Mouse (Mus musculus): ENCODE results near the gene Rtn2. TPM values are rescaled to one million over a fixed set of nuclear protein-coding genes. Genes with fewer than 3 reads are reported as not detected.
A peak's percentile ranks its signal among the peaks of the same experiment; 100 is the strongest.

The Rtn2 gene
- polyA plus RNA-seq, 1 experiment from 2014 or later, result 7.4 TPM

DNA sequence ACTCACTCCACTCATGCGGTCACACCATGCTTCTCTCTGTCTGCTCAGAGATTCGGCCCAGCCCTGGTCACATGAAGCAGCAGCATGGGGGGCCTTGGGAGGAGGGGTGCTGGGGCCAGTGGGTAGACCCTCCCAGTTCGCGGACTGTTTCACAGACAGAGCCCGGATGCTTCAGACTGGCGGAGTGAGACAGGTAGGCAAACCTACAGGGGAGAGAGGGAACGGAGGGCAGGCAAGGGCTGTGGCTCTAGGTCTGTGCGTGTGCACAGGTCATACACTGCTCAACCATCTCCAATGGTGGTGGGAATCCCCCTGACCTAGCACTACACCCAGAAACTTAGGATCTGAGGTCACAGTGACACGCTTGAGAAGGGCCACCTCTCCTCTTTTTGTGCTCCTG lies 37.0 kb downstream of the Rtn2 start:
- DNase-seq (ENCODE audit: low spot score) (no peak), ATAC-seq (replicated peaks; ENCODE audit: low FRiP score, low read depth) (peak; percentile 60)
- TF ChIP-seq CTCF (IDR thresholded peaks at IDR 0.05; ENCODE audit: low read depth), result no peak
- H3K4me2 ChIP-seq (ENCODE audit: low read length), result peak overlapping the region; percentile 75
- H3K27ac ChIP-seq, result no peak overlapping the region
- H3K27me3 ChIP-seq (ENCODE audit: insufficient read depth, low read length), result 0 out of 2 replicates have a peak, but pooled peaks cover 4% of the 10 kb centered on the region
- WGBS, result 15% methylated on average over 9 of the region's 9 CpGs
- peak overlapping the region; percentile 36 for H3K4me3 ChIP-seq (replicated peaks; ENCODE audit: low read depth, low read length)
- peak overlapping the region; percentile 41; the same call in 1 of the 2 replicates for H3K9ac ChIP-seq (ENCODE audit: low read depth, low read length)
- peaks cover 8% of the 10 kb centered on the region for H3K4me1 ChIP-seq (replicated peaks; ENCODE audit: insufficient read depth, low read length)
- no peaks in the 10 kb centered on the region for H3K36me3 ChIP-seq (ENCODE audit: insufficient read depth, low read length)
- H3K9me3 ChIP-seq (replicated peaks; ENCODE audit: low read length), result no peaks in the 10 kb centered on the region

- WGBS, result under 1% methylated on average over 41 of the region's 41 CpGs
- peak; percentile 95 for ATAC-seq (replicated peaks; ENCODE audit: low FRiP score, low read depth)
Observed at GRCm38 (mm10) chr7:19319906-19320305, 37.5 kb downstream of the Rtn2 start.

DNA sequence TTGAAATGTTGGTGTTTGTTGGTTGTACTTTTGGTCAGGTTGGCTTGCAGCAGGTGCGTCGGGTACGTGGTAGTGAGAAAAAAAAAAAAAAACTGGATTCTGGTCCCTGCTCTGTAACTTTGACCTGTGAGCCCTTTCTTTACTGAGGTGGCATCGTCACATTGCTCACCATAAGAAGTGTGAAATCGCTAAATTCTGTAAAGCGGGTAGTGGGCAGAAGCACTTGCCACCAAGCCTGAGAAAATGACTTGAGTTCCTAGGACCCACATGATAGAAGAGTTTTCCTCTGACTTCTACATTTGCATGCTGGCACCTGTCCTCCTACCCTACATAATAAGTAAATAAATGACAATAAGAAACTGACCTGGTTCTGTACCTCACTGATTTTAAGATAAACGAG lies 38.2 kb downstream of the Rtn2 start:
- H3K9ac ChIP-seq (ENCODE audit: low read depth, low read length), result peak overlapping the region; percentile 13; the same call in 1 of the 2 replicates

More at GRCm38 (mm10) chr7:19319906-19320305, 37.5 kb downstream of the Rtn2 start:
- H3K27me3 ChIP-seq (ENCODE audit: insufficient read depth, low read length), result 0 out of 2 replicates have a peak, but pooled peaks cover 4% of the 10 kb centered on the region
- peaks cover 8% of the 10 kb centered on the region for H3K4me1 ChIP-seq (replicated peaks; ENCODE audit: insufficient read depth, low read length)
- peak; percentile 98 for DNase-seq (ENCODE audit: low spot score)
- no peak for TF ChIP-seq CTCF (IDR thresholded peaks at IDR 0.05; ENCODE audit: low read depth)
- H3K36me3 ChIP-seq (ENCODE audit: insufficient read depth, low read length), result no peaks in the 10 kb centered on the region
- peak overlapping the region; percentile 36 for H3K4me3 ChIP-seq (replicated peaks; ENCODE audit: low read depth, low read length)
- peak overlapping the region; percentile 75 for H3K4me2 ChIP-seq (ENCODE audit: low read length)
- H3K27ac ChIP-seq, result no peak overlapping the region
- peak overlapping the region; percentile 41; the same call in 1 of the 2 replicates for H3K9ac ChIP-seq (ENCODE audit: low read depth, low read length)
- no peaks in the 10 kb centered on the region for H3K9me3 ChIP-seq (replicated peaks; ENCODE audit: low read length)

GRCm38 (mm10) chr7:19321464-19321863 lies 39.0 kb downstream of the Rtn2 start:
- DNase-seq (ENCODE audit: low spot score), result no peak
- no peak for ATAC-seq (replicated peaks; ENCODE audit: low FRiP score, low read depth)
- Histone ChIP-seq H3K9me3 (replicated peaks; ENCODE audit: low read length) (no peaks in the 10 kb centered on the region), H3K4me3 (replicated peaks; ENCODE audit: low read depth, low read length) (no peak overlapping the region), H3K36me3 (ENCODE audit: insufficient read depth, low read length) (no peaks in the 10 kb centered on the region), H3K4me1 (replicated peaks; ENCODE audit: insufficient read depth, low read length) (peaks cover 13% of the 10 kb centered on the region), H3K27ac (no peak overlapping the region), H3K27me3 (ENCODE audit: insufficient read depth, low read length) (0 out of 2 replicates have a peak, but pooled peaks cover 4% of the 10 kb centered on the region), H3K9ac (ENCODE audit: low read depth, low read length) (no peak overlapping the region), H3K4me2 (ENCODE audit: low read length) (no peak overlapping the region)
- TF ChIP-seq CTCF (IDR thresholded peaks at IDR 0.05; ENCODE audit: low read depth), result no peak
- WGBS, result 40% methylated on average over 5 of the region's 5 CpGs

More for the DNA sequence above, 38.2 kb downstream of the Rtn2 start:
- H3K36me3 ChIP-seq (ENCODE audit: insufficient read depth, low read length), result no peaks in the 10 kb centered on the region
- WGBS, result 33% methylated on average over 7 of the region's 7 CpGs
- H3K4me2 ChIP-seq (ENCODE audit: low read length), result peak overlapping the region; percentile 75; the same call in 1 of the 2 replicates
- H3K27me3 ChIP-seq (ENCODE audit: insufficient read depth, low read length), result 0 out of 2 replicates have a peak, but pooled peaks cover 4% of the 10 kb centered on the region
- ATAC-seq (replicated peaks; ENCODE audit: low FRiP score, low read depth) (no peak), DNase-seq (ENCODE audit: low spot score) (no peak)
- H3K4me1 ChIP-seq (replicated peaks; ENCODE audit: insufficient read depth, low read length), result peaks cover 8% of the 10 kb centered on the region
- TF ChIP-seq CTCF (IDR thresholded peaks at IDR 0.05; ENCODE audit: low read depth), result no peak
- no peak overlapping the region for H3K4me3 ChIP-seq (replicated peaks; ENCODE audit: low read depth, low read length)
- no peak overlapping the region for H3K27ac ChIP-seq
- no peaks in the 10 kb centered on the region for H3K9me3 ChIP-seq (replicated peaks; ENCODE audit: low read length)

- Histone ChIP-seq H3K4me2 (ENCODE audit: low read length) (no peak overlapping the region), H3K9ac (ENCODE audit: low read depth, low read length) (no peak overlapping the region), H3K9me3 (replicated peaks; ENCODE audit: low read length) (no peaks in the 10 kb centered on the region), H3K36me3 (ENCODE audit: insufficient read depth, low read length) (no peaks in the 10 kb centered on the region), H3K4me1 (replicated peaks; ENCODE audit: insufficient read depth, low read length) (peaks cover 13% of the 10 kb centered on the region), H3K4me3 (replicated peaks; ENCODE audit: low read depth, low read length) (no peak overlapping the region), H3K27ac (no peak overlapping the region), H3K27me3 (ENCODE audit: insufficient read depth, low read length) (0 out of 2 replicates have a peak, but pooled peaks cover 4% of the 10 kb centered on the region)
- TF ChIP-seq CTCF (IDR thresholded peaks at IDR 0.05; ENCODE audit: low read depth), result no peak
- no peak for DNase-seq (ENCODE audit: low spot score)
- 45% methylated on average over 9 of the region's 9 CpGs for WGBS
- ATAC-seq (replicated peaks; ENCODE audit: low FRiP score, low read depth), result no peak
Observed at GRCm38 (mm10) chr7:19322489-19322888, 40.1 kb downstream of the Rtn2 start.

GRCm38 (mm10) chr7:19324221-19324620 lies 41.8 kb downstream of the Rtn2 start:
- H3K36me3 ChIP-seq (ENCODE audit: insufficient read depth, low read length), result no peaks in the 10 kb centered on the region
- H3K27ac ChIP-seq, result no peak overlapping the region
- TF ChIP-seq CTCF (IDR thresholded peaks at IDR 0.05; ENCODE audit: low read depth), result no peak
- no peaks in the 10 kb centered on the region for H3K9me3 ChIP-seq (replicated peaks; ENCODE audit: low read length)
- DNase-seq (ENCODE audit: low spot score), result no peak
- 89% methylated on average over 11 of the region's 11 CpGs for WGBS
- no peak overlapping the region for H3K4me3 ChIP-seq (replicated peaks; ENCODE audit: low read depth, low read length)
- H3K4me1 ChIP-seq (replicated peaks; ENCODE audit: insufficient read depth, low read length), result peaks cover 13% of the 10 kb centered on the region
- no peak overlapping the region for H3K4me2 ChIP-seq (ENCODE audit: low read length)
- no peaks in the 10 kb centered on the region for H3K27me3 ChIP-seq (ENCODE audit: insufficient read depth, low read length)
- no peak overlapping the region for H3K9ac ChIP-seq (ENCODE audit: low read depth, low read length)
- ATAC-seq (replicated peaks; ENCODE audit: low FRiP score, low read depth), result no peak

Measured in kidney, postnatal 0 days (tissue).